Mouse (Mus musculus) midbrain, embryonic 13.5 days (tissue): ENCODE measurements around the gene Olfr1013. TPM values are rescaled to one million over a fixed set of nuclear protein-coding genes. Genes with fewer than 3 reads are reported as not detected.

Experiments
- ATAC-seq: fragments of 200-750 bp; cut with Nextera tagmentation; 2 replicates; pipeline ENCODE4 v1.8.0; 2017; ENCODE audit warnings: mild to moderate bottlenecking, moderate TSS enrichment, moderate library complexity
- H3K27ac ChIP-seq: fragments of 300-500 bp; sonication (generic); 2 replicates; pipeline ENCODE4 v1.5.1; 2015; ENCODE audit warnings: inconsistent platforms, mild to moderate bottlenecking, moderate library complexity
- H3K27me3 ChIP-seq: fragments of 300-500 bp; sonication (generic); 2 replicates; pipeline ENCODE4 v1.6.1; 2015; ENCODE audit warnings: mild to moderate bottlenecking, inconsistent platforms
- H3K36me3 ChIP-seq: fragments of 300-500 bp; sonication (generic); 2 replicates; pipeline ENCODE4 v1.6.1; 2015; ENCODE audit warnings: mild to moderate bottlenecking, inconsistent platforms
- H3K4me1 ChIP-seq: fragments of 300-500 bp; sonication (generic); replicated peaks from 2 replicates; pipeline ENCODE4 v1.6.1; 2015; ENCODE audit warnings: inconsistent platforms
- H3K4me2 ChIP-seq: fragments of 300-500 bp; sonication (generic); replicated peaks from 2 replicates; pipeline ENCODE4 v1.6.1; 2015; ENCODE audit warnings: moderate library complexity, mild to moderate bottlenecking, inconsistent platforms
- H3K4me3 ChIP-seq: fragments of 300-500 bp; sonication (generic); replicated peaks from 2 replicates; pipeline ENCODE4 v1.5.1; 2015; ENCODE audit warnings: mild to moderate bottlenecking, inconsistent platforms
- H3K9ac ChIP-seq: fragments of 300-500 bp; sonication (generic); replicated peaks from 2 replicates; pipeline ENCODE4 v1.6.1; 2015; ENCODE audit warnings: mild to moderate bottlenecking, inconsistent platforms
- H3K9me3 ChIP-seq: fragments of 300-500 bp; sonication (generic); 2 replicates; pipeline ENCODE4 v1.6.1; 2016; ENCODE audit warnings: mild to moderate bottlenecking, inconsistent platforms
- WGBS: fragments of 180-500 bp; shearing (Covaris S2); methylation state at CpG from one replicate; pipeline ENCODE4 v1.1.7; 2015; 5-methylcytosine and 5-hydroxymethylcytosine counted together
- polyA plus RNA-seq: library from polyadenylated mRNA; unstranded; fragments of >200 nt; fragmentation: Nextera tagmentation; extraction: Ambion mirVana; gene quantifications from 2 replicates; pipeline ENCODE4 v1.2.1, GENCODE M21; 2015

Gene Olfr1013
- not detected in 2 replicates for polyA plus RNA-seq

DNA sequence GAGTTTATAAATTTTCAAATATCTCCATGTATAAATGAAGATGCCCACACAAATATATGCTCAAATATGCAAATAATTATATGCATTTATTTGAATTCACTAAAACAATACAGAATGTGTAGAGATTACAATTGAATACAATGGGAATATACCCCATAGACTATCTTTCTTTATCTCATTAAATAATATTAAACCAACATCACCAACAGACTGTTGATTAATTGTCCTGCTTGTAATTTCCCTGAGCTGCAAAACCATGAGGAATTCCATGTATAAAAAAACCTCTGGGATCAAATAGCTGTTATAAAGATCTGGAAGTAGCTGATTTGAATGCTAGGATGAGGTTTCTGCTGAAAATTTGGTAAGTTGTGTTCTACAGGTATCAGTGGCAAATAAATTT is at the start of gene Olfr1013:
TSS of gene Olfr1013 (plus strand) at position 301 of the 400 bp plus-strand sequence.
- no peak for ATAC-seq
- Histone ChIP-seq H3K27me3 (no peaks in the 10 kb centered on the region), H3K9me3 (no peaks in the 10 kb centered on the region), H3K9ac (no peak within 1 kb of the TSS), H3K27ac (no peak within 1 kb of the TSS), H3K4me3 (no peak within 1 kb of the TSS), H3K36me3 (no peaks in the 10 kb centered on the region), H3K4me1 (no peaks in the 10 kb centered on the region), H3K4me2 (no peak within 1 kb of the TSS)

DNA sequence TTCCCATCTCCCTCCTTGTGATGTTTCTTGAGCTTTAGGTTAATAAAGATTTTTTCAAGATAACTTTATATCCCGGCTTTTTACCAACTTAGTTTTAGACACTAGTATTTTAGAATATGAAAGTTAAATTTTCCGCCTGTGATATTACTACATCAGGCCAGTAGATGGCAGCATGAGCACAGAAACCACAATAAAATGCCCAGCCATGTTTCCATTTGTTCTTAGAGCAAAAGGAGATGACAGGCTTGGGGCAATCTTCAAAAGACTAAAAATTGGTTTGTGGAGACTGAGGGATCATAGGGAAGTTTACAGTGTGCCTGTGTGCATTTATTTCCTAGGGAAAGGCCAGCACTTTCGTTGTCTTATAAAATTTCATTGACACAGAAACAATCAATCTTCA is 41.1 kb upstream of the Olfr1013 start:
- no peak overlapping the region for H3K27ac ChIP-seq
- H3K9ac ChIP-seq, result no peak overlapping the region
- H3K9me3 ChIP-seq, result no peaks in the 10 kb centered on the region
- no peak for ATAC-seq
- H3K4me2 ChIP-seq, result no peak overlapping the region
- no peaks in the 10 kb centered on the region for H3K4me1 ChIP-seq
- no peaks in the 10 kb centered on the region for H3K27me3 ChIP-seq
- no peak overlapping the region for H3K4me3 ChIP-seq
- WGBS, result 18% methylated on average over 3 of the region's 3 CpGs
- H3K36me3 ChIP-seq, result no peaks in the 10 kb centered on the region

DNA sequence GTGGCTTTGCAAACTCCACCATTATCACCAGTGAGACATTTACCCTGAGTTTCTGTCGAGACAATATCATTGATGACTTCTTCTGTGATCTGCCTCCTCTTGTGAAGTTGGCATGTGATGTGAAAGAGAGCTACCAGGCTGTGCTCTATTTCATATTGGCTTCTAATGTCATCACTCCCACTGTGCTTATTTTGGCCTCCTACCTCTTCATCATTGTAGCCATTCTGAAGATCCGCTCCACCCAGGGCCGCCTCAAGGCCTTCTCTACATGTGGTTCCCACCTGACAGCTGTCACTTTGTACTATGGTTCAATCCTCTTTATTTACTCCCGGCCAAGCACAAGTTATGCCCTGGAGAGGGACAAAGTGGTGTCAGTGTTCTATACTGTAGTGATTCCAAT is 13.1 kb upstream of the Olfr1013 start:
- ATAC-seq, result no peak
- H3K36me3 ChIP-seq, result no peaks in the 10 kb centered on the region
- WGBS, result 81% methylated on average over 4 of the region's 4 CpGs

DNA sequence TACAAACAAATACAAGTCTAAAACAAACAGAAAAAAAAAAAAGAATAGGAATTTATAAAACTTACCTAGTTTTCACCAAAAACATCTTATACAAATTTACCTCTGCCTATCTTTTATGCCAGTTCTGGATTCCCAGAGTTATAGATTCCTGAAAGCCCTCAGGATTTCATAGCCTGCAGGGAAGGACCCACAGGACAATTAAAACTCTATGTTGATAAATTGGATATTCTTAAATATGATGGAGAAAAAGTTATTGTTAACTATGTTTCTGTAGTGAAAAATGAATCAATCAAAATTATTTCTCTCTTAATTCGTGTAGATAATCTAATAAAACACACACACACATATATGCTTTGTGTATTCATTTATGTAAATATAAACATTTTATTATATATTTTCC is 4.2 kb upstream of the Olfr1013 start, which contains the start of gene Olfr1012:
TSS of gene Olfr1012 (minus strand) at position 101 of the 400 bp plus-strand sequence.
- Histone ChIP-seq H3K9ac (no peak within 1 kb of the TSS), H3K4me3 (no peak within 1 kb of the TSS), H3K27ac (no peak within 1 kb of the TSS), H3K4me2 (no peak within 1 kb of the TSS), H3K27me3 (no peaks in the 10 kb centered on the region), H3K9me3 (no peaks in the 10 kb centered on the region), H3K36me3 (no peaks in the 10 kb centered on the region), H3K4me1 (no peaks in the 10 kb centered on the region)
- no peak for ATAC-seq
- WGBS, result 73% methylated on average over 1 of the region's 1 CpGs

More for the DNA sequence above, 13.1 kb upstream of the Olfr1013 start:
- Histone ChIP-seq H3K27ac (no peak overlapping the region), H3K4me1 (no peaks in the 10 kb centered on the region), H3K27me3 (no peaks in the 10 kb centered on the region), H3K9me3 (no peaks in the 10 kb centered on the region), H3K4me2 (no peak overlapping the region), H3K4me3 (no peak overlapping the region), H3K9ac (no peak overlapping the region)

DNA sequence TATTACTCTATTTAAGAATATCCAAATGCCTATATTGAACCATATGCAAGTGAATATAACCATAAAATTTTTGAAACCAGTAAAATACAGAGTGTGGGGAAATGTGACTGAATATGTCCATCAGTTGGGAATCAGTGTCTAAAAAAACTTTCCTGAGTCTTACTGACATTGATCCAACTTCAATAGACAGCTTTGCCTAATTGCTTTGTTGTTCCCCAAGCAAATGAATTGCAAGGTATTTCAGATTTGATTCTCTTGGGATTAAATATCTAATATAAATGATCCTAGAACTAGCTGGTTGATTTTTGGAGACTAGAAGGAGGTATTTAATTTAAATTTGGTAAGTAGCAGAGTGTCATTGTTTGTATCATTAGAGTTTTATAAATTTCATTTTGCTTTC is 5.5 kb downstream of the Olfr1013 start, which contains the start of gene Olfr1014:
TSS of gene Olfr1014 (plus strand) at position 301 of the 400 bp plus-strand sequence.
- Histone ChIP-seq H3K9ac (no peak within 1 kb of the TSS), H3K9me3 (no peaks in the 10 kb centered on the region), H3K4me1 (no peaks in the 10 kb centered on the region), H3K36me3 (no peaks in the 10 kb centered on the region), H3K27me3 (no peaks in the 10 kb centered on the region), H3K27ac (no peak within 1 kb of the TSS), H3K4me2 (no peak within 1 kb of the TSS), H3K4me3 (no peak within 1 kb of the TSS)
- ATAC-seq, result no peak

DNA sequence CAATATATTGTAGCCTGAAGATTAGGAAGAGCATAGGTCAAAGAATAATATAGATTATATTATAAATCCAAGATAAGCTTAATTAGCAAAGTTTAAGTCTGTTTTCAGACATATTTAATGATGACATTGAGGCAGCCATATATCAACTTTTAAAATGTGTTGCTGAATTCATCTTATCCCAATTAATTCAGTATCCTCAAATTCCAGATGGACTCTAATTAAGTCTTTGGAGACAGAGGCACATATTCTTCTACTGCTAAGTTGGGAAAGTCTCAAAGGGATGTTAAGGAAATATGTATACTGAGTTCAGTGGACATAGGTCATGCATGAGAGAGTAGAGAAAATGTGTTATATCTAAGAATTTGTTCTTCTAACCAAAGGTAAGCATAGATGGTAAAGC is 14.8 kb downstream of the Olfr1013 start, which contains the start of gene Olfr1015:
TSS of gene Olfr1015 (plus strand) at position 301 of the 400 bp plus-strand sequence.
- Histone ChIP-seq H3K4me1 (no peaks in the 10 kb centered on the region), H3K4me3 (no peak within 1 kb of the TSS), H3K9me3 (no peaks in the 10 kb centered on the region), H3K27ac (no peak within 1 kb of the TSS), H3K36me3 (no peaks in the 10 kb centered on the region), H3K4me2 (no peak within 1 kb of the TSS), H3K9ac (no peak within 1 kb of the TSS), H3K27me3 (no peaks in the 10 kb centered on the region)
- no peak for ATAC-seq

DNA sequence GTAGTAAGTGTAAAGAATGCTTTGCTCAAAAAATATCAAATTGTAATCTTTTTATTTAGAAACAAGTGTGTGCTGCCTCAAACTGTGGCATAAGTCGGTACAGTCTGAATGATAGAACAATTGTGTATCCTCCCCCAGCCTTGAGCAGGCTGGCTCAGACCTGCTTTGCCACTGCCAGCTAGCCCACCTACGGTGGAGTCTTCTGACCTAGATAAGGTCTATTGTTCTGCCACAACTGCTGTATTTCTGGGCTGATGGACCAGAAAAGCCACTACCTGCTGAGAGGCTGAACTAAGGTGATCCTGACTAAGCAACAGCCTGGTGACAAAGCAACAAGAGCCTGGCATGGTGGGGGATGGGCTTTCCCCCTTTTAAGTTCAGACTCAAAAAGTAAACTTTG is 25.4 kb downstream of the Olfr1013 start:
- H3K27me3 ChIP-seq, result no peaks in the 10 kb centered on the region
- no peak overlapping the region for H3K9ac ChIP-seq
- no peaks in the 10 kb centered on the region for H3K36me3 ChIP-seq
- no peaks in the 10 kb centered on the region for H3K9me3 ChIP-seq
- no peak for ATAC-seq
- H3K4me2 ChIP-seq, result no peak overlapping the region
- WGBS, result 21% methylated on average over 2 of the region's 2 CpGs
- H3K27ac ChIP-seq, result no peak overlapping the region
- no peaks in the 10 kb centered on the region for H3K4me1 ChIP-seq
- H3K4me3 ChIP-seq, result no peak overlapping the region

DNA sequence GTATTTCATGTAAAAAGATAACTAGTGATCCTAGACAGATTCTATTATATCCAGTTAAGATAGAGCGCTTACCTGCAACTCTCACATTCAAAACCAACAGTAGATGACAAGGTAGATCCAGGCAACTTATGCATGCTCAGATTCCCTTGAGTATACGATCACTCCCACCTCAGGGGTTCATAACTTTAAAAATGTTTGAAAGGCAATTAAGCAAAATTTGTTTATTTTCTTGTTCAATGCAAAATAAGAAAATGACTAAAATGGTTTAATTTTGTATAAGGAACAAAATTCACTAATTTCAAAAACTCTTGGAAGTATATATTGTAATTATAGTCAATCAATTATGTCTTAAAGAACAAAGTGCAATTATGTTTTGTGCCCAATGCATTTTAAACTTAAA is 35.5 kb downstream of the Olfr1013 start, which contains the start of gene Olfr1016:
TSS of gene Olfr1016 (minus strand) at position 101 of the 400 bp plus-strand sequence.
- H3K4me2 ChIP-seq, result no peak within 1 kb of the TSS
- no peak for ATAC-seq

DNA sequence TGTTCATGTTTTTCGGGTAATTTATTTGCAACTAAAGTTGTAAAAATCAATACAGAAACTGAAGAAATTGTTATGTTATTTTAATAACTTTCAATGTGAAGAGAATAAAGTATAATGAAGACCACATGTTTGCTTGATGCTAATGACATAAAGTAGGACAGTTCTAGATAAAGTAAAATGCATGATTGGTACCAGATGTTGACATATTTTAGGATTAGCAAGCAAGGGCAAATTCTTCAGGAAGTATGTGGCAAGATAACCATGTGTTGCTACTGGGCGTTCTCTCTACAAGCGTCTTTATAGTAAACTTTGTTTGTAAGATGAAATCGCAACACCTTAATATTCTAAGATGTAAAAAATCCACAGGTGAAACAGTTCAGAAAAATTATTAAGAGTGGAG is 37.6 kb downstream of the Olfr1013 start:
- H3K27me3 ChIP-seq, result no peaks in the 10 kb centered on the region
- H3K36me3 ChIP-seq, result no peaks in the 10 kb centered on the region
- H3K27ac ChIP-seq, result no peak overlapping the region
- H3K4me3 ChIP-seq, result no peak overlapping the region
- H3K4me2 ChIP-seq, result no peak overlapping the region
- no peak for ATAC-seq
- H3K9ac ChIP-seq, result no peak overlapping the region
- WGBS, result 91% methylated on average over 4 of the region's 4 CpGs
- no peaks in the 10 kb centered on the region for H3K9me3 ChIP-seq
- H3K4me1 ChIP-seq, result no peaks in the 10 kb centered on the region

More for the DNA sequence above, 35.5 kb downstream of the Olfr1013 start, which contains the start of gene Olfr1016:
- Histone ChIP-seq H3K9me3 (no peaks in the 10 kb centered on the region), H3K4me1 (no peaks in the 10 kb centered on the region), H3K27me3 (no peaks in the 10 kb centered on the region), H3K27ac (no peak within 1 kb of the TSS), H3K9ac (no peak within 1 kb of the TSS), H3K4me3 (no peak within 1 kb of the TSS), H3K36me3 (no peaks in the 10 kb centered on the region)
- 93% methylated on average over 2 of the region's 2 CpGs for WGBS

DNA sequence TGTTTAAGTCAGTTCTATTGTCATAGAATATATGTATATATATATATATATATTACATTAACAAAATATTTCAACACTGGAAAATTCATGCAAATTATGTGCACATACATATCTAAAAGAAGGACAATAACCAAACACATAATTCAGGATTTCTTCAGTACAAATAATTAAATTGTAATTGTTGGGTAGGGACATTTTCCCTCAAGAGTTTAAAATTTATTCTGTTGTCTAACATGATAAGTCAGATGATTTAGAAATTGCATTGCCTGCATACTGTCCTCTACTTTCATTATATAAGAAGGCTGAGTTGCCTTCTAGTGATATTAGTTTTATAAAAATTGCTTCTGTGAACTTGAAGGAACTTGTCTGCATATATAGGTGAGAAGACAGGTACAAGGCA is 51.3 kb downstream of the Olfr1013 start, which contains the start of gene Olfr1018:
TSS of gene Olfr1018 (plus strand) at position 301 of the 400 bp plus-strand sequence.
- no peak for ATAC-seq
- Histone ChIP-seq H3K9ac (no peak within 1 kb of the TSS), H3K36me3 (no peaks in the 10 kb centered on the region), H3K27ac (no peak within 1 kb of the TSS), H3K4me2 (no peak within 1 kb of the TSS), H3K4me3 (no peak within 1 kb of the TSS), H3K9me3 (no peaks in the 10 kb centered on the region), H3K4me1 (no peaks in the 10 kb centered on the region), H3K27me3 (no peaks in the 10 kb centered on the region)

Other genes with a start within 250 kb of the Olfr1013 start
- gene 4833423E24Rik, start 248.1 kb upstream of the Olfr1013 start, polyA plus RNA-seq, result 0.19 TPM in 1 of 2 replicates, not detected in the other
- gene Olfr996, start 187.9 kb upstream of the Olfr1013 start, polyA plus RNA-seq, result not detected in 2 replicates
- not detected in 2 replicates for gene Olfr998, start 178.2 kb upstream of the Olfr1013 start, polyA plus RNA-seq
- not detected in 2 replicates for gene Olfr1000, start 155.2 kb upstream of the Olfr1013 start, polyA plus RNA-seq
- gene Olfr1002, start 116.4 kb upstream of the Olfr1013 start, polyA plus RNA-seq, result not detected in 2 replicates
- gene Olfr154, start 102.6 kb upstream of the Olfr1013 start, polyA plus RNA-seq, result not detected in 2 replicates
- gene Olfr1006, start 88.3 kb upstream of the Olfr1013 start, polyA plus RNA-seq, result not detected in 2 replicates
- not detected in 2 replicates for gene Olfr1008, start 77.7 kb upstream of the Olfr1013 start, polyA plus RNA-seq
- gene Olfr1009, start 51.7 kb upstream of the Olfr1013 start, polyA plus RNA-seq, result not detected in 2 replicates
- gene Olfr1012, start 4.3 kb upstream of the Olfr1013 start, polyA plus RNA-seq, result not detected in 2 replicates
- gene Olfr1014, start 5.6 kb downstream of the Olfr1013 start, polyA plus RNA-seq, result not detected in 2 replicates
- not detected in 2 replicates for gene Olfr1015, start 14.9 kb downstream of the Olfr1013 start, polyA plus RNA-seq
- not detected in 2 replicates for gene Olfr1016, start 35.4 kb downstream of the Olfr1013 start, polyA plus RNA-seq
- not detected in 2 replicates for gene Olfr1018, start 51.4 kb downstream of the Olfr1013 start, polyA plus RNA-seq
- not detected in 2 replicates for gene Olfr1019, start 78.4 kb downstream of the Olfr1013 start, polyA plus RNA-seq
- not detected in 2 replicates for gene Olfr1020, start 79.9 kb downstream of the Olfr1013 start, polyA plus RNA-seq
- gene Olfr1022, start 101.5 kb downstream of the Olfr1013 start, polyA plus RNA-seq, result not detected in 2 replicates
- gene Olfr1023, start 118.5 kb downstream of the Olfr1013 start, polyA plus RNA-seq, result not detected in 2 replicates
- gene Olfr1024, start 138.0 kb downstream of the Olfr1013 start, polyA plus RNA-seq, result not detected in 2 replicates
- gene Olfr1025-ps1, start 148.1 kb downstream of the Olfr1013 start, polyA plus RNA-seq, result not detected in 2 replicates
- not detected in 2 replicates for gene Olfr1026, start 154.5 kb downstream of the Olfr1013 start, polyA plus RNA-seq
- not detected in 2 replicates for gene Olfr1028, start 183.3 kb downstream of the Olfr1013 start, polyA plus RNA-seq
- not detected in 2 replicates for gene Olfr1029, start 206.8 kb downstream of the Olfr1013 start, polyA plus RNA-seq
- gene Olfr1030, start 212.2 kb downstream of the Olfr1013 start, polyA plus RNA-seq, result not detected in 2 replicates
- gene Olfr1031, start 223.2 kb downstream of the Olfr1013 start, polyA plus RNA-seq, result not detected in 2 replicates
- gene Olfr1032, start 238.4 kb downstream of the Olfr1013 start, polyA plus RNA-seq, result not detected in 2 replicates